Mouse (Mus musculus) megakaryocyte-erythroid progenitor cell, adult 5-6 weeks (primary cell): ENCODE measurements around the gene Olfr1221. TPM values are rescaled to one million over a fixed set of nuclear protein-coding genes. Genes with fewer than 3 reads are reported as not detected.
"Not testable (repeated sequence)": the region's sequence is repeated elsewhere in the genome, so short reads cannot be mapped to it uniquely, and the experiment has no call there.

Source experiments
- ATAC-seq: replicated peaks from 2 replicates; pipeline ENCODE4 v1.8.0; 2016; ENCODE audit warnings: mild to moderate bottlenecking, inconsistent platforms; ENCODE audit not compliant: severe bottlenecking, poor library complexity, low FRiP score, low TSS enrichment
- total RNA-seq, 2 experiments: library from RNA; stranded (forward) in 1 of 2; stranded (reverse) in 1 of 2; fragments of 200-1000, 215-1000 nt in 1 of 2; fragments of >200 nt in 1 of 2; fragmentation: Nextera tagmentation in 1 of 2; gene quantifications; 2 replicates each; pipeline ENCODE4 v1.2.3; 2014 to 2017

Olfr1221 gene
- total RNA-seq (2014; fragmentation: Nextera tagmentation), result not detected in 2 replicates
- not detected in 2 replicates for total RNA-seq (2017)

GRCm38 (mm10) chr2:89117183-89117582, at the start of gene Olfr1221:
Gene Olfr1221, minus strand, starts transcription at chr2:89117283.
- ATAC-seq, result no peak

- ATAC-seq, result not testable (repeated sequence)
These were observed 47.6 kb upstream of the Olfr1221 start for GRCm38 (mm10) chr2:89164711-89165110.

- ATAC-seq, result not testable (repeated sequence)
These were observed 46.9 kb upstream of the Olfr1221 start, which contains the start of gene Olfr1224-ps1 for GRCm38 (mm10) chr2:89163991-89164390. Gene Olfr1224-ps1, minus strand, starts transcription at chr2:89164091.

DNA sequence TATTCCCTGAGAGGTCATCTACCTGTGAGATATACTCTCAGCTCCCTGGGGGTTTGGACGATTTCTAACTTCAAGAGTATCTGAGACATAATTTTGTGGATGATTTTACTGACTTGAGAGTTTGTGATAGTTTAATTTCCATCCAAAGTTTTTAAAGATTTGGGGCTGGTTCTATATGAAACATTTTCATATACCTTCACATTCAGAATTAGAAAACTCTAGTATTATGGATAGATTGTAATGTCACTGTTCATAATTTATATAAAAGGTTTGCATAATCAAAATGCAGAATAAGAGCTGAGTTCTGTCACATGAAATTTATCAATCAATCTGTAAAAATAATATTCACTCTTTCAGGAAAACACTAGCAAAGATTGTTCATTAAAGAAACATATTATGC, 34.4 kb upstream of the Olfr1221 start, which contains the start of gene Olfr1223:
Gene Olfr1223 (minus strand): TSS at position 101 of the 400 bp plus-strand sequence.
- no peak for ATAC-seq

DNA sequence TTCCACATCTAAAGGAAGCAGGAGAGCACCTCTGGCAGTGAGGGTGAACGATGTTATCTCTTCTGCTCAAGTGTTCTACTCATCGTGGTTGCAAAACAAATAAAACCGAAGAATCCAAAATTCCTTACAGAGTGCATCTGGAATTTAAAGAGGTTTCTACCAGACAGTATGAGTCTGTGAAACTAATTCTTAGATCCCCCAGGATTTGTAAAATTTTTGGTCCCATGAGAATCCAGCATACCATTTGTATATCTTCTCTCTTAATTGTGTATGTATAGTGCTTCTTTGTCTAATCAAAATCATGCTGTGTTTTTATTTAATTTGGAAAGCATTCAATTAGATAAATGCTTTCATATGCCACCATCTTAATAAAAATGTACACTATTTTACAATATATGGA, 15.9 kb upstream of the Olfr1221 start, which contains the start of gene Olfr1222:
Gene Olfr1222 (minus strand): TSS at position 101 of the 400 bp plus-strand sequence.
- no peak for ATAC-seq

DNA sequence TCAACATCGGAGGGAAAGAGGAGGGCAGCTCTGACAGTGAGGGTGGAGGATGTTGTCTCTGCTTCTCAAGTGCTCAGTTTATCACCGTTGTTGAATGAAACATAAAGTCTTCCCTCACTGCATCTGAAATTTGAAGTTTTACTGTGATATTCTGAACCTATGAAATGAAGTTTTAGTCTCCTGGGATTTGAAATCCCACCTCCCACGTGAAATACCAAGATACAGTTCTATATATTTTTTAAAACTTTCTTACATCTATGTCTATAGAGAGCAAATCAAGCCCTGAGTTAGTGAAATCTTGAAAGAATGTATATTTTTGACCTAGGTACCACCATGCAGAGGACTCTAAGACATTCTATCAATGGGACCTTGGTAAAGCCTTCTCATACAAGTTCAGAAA, 10.3 kb downstream of the Olfr1221 start, which contains the start of gene Olfr1220:
Gene Olfr1220 (minus strand): TSS at position 101 of the 400 bp plus-strand sequence.
- ATAC-seq, result no peak

DNA sequence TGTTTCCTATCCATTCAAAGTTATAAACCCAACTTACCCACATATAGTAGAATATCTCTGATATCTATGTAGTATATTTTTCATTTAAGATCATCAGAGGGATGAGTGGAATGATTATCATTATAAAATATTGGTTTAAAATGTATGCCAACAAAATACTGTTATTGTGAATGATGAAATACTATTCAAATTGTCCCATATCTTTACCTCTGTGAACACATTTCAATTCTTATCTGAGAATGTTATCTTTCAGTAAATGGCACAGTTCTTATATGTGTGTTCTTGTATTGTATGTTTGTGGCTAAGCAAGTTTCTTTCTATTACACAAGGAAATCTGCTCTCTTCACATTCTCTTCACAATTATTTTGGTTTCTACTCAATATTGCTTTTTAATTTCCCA, 11.4 kb downstream of the Olfr1221 start:
- ATAC-seq, result no peak

GRCm38 (mm10) chr2:89093848-89094247, 23.2 kb downstream of the Olfr1221 start:
- ATAC-seq, result no peak

DNA sequence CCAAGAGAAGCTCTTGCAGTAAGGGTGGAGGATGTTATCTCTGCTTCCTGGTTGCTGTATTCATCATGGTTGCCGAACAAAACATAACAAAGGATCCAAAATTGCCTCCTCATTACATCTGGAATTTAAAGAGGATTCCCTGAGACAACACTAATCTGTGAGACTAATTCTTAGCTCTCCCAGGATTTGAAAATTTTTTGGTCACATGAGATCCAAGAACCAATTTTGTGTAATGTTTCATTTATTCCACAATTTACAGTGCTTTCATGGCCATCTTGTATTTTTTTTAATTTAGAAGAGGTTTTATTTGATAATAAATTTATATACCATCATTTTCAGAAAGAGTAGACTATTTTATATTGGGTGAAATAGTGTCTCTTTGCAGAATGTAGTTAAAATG, 33.7 kb downstream of the Olfr1221 start, which contains the start of gene Olfr1219:
Gene Olfr1219 (minus strand): TSS at position 101 of the 400 bp plus-strand sequence.
- no peak for ATAC-seq

DNA sequence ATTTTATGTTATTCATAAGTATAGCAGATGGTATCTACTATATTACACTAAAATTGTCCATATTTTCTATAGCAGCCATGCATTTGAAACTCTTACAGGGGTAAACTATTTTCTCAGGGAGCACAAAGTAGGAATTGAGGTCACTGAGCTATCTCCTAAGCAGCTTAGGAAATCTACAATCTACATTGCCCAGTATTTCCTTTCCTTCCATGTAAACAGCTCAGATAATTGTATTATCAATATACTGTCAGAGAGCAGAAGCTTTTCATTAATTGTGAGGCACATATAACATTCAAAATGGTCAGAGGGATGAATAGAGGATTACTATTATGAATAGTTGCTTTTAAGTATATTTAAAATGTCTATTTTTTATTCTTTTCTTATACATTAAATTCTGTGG, 35.6 kb downstream of the Olfr1221 start:
- ATAC-seq, result no peak

DNA sequence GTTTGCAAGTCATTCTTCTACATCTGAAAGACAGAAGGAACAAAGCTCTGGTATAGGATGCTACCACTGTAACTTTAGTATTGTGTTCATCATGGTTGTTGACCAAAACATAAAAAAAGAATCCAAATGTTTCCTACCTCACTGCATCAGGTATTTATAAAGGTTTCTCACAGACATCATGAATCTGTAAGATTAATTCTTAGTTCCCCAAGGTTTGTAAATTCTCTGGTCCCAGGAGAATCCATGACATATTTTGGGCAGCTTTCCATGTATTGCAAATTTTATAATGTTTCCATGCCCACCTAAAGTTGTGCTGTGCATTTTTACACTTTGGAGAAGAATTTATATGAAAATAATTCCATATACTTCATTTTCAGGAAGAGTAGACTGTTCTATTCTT, 56.0 kb downstream of the Olfr1221 start, which contains the start of gene Olfr1218:
Gene Olfr1218 (minus strand): TSS at position 101 of the 400 bp plus-strand sequence.
- no peak for ATAC-seq

Other genes starting within 250 kb of the Olfr1221 start
- not detected in 2 replicates for gene Olfr1208, start 215.0 kb downstream of the Olfr1221 start, total RNA-seq (2014; fragmentation: Nextera tagmentation)
- gene Olfr1208, start 215.0 kb downstream of the Olfr1221 start, total RNA-seq (2017), result not detected in 2 replicates
- gene Olfr1209, start 202.1 kb downstream of the Olfr1221 start, total RNA-seq (2014; fragmentation: Nextera tagmentation), result not detected in 2 replicates
- gene Olfr1209, start 202.1 kb downstream of the Olfr1221 start, total RNA-seq (2017), result not detected in 2 replicates
- gene Olfr1211, start 179.2 kb downstream of the Olfr1221 start, total RNA-seq (2014; fragmentation: Nextera tagmentation), result not detected in 2 replicates
- not detected in 2 replicates for gene Olfr1211, start 179.2 kb downstream of the Olfr1221 start, total RNA-seq (2017)
- not detected in 2 replicates for gene Olfr1212, start 163.3 kb downstream of the Olfr1221 start, total RNA-seq (2014; fragmentation: Nextera tagmentation)
- not detected in 2 replicates for gene Olfr1212, start 163.3 kb downstream of the Olfr1221 start, total RNA-seq (2017)
- not detected in 2 replicates for gene Gm13762, start 137.0 kb downstream of the Olfr1221 start, total RNA-seq (2014; fragmentation: Nextera tagmentation)
- gene Gm13762, start 137.0 kb downstream of the Olfr1221 start, total RNA-seq (2017), result not detected in 2 replicates
- not detected in 2 replicates for gene Olfr1214, start 124.6 kb downstream of the Olfr1221 start, total RNA-seq (2014; fragmentation: Nextera tagmentation)
- not detected in 2 replicates for gene Olfr1214, start 124.6 kb downstream of the Olfr1221 start, total RNA-seq (2017)
- gene Olfr1215, start 110.3 kb downstream of the Olfr1221 start, total RNA-seq (2014; fragmentation: Nextera tagmentation), result not detected in 2 replicates
- gene Olfr1215, start 110.3 kb downstream of the Olfr1221 start, total RNA-seq (2017), result not detected in 2 replicates
- gene Olfr1216, start 98.9 kb downstream of the Olfr1221 start, total RNA-seq (2014; fragmentation: Nextera tagmentation), result not detected in 2 replicates
- gene Olfr1216, start 98.9 kb downstream of the Olfr1221 start, total RNA-seq (2017), result not detected in 2 replicates
- gene Olfr1217, start 85.2 kb downstream of the Olfr1221 start, total RNA-seq (2014; fragmentation: Nextera tagmentation), result not detected in 2 replicates
- not detected in 2 replicates for gene Olfr1217, start 85.2 kb downstream of the Olfr1221 start, total RNA-seq (2017)
- gene Olfr1218, start 56.1 kb downstream of the Olfr1221 start, total RNA-seq (2014; fragmentation: Nextera tagmentation), result not detected in 2 replicates
- not detected in 2 replicates for gene Olfr1218, start 56.1 kb downstream of the Olfr1221 start, total RNA-seq (2017)
- gene Olfr1219, start 33.8 kb downstream of the Olfr1221 start, total RNA-seq (2014; fragmentation: Nextera tagmentation), result not detected in 2 replicates
- gene Olfr1219, start 33.8 kb downstream of the Olfr1221 start, total RNA-seq (2017), result not detected in 2 replicates
- gene Olfr1220, start 10.4 kb downstream of the Olfr1221 start, total RNA-seq (2014; fragmentation: Nextera tagmentation), result not detected in 2 replicates
- not detected in 2 replicates for gene Olfr1220, start 10.4 kb downstream of the Olfr1221 start, total RNA-seq (2017)
- gene Olfr1222, start 15.8 kb upstream of the Olfr1221 start, total RNA-seq (2014; fragmentation: Nextera tagmentation), result not detected in 2 replicates
- not detected in 2 replicates for gene Olfr1222, start 15.8 kb upstream of the Olfr1221 start, total RNA-seq (2017)
- gene Olfr1223, start 34.3 kb upstream of the Olfr1221 start, total RNA-seq (2014; fragmentation: Nextera tagmentation), result not detected in 2 replicates
- not detected in 2 replicates for gene Olfr1223, start 34.3 kb upstream of the Olfr1221 start, total RNA-seq (2017)
- gene Olfr1224-ps1, start 46.8 kb upstream of the Olfr1221 start, total RNA-seq (2014; fragmentation: Nextera tagmentation), result not detected in 2 replicates
- not detected in 2 replicates for gene Olfr1224-ps1, start 46.8 kb upstream of the Olfr1221 start, total RNA-seq (2017)
- not detected in 2 replicates for gene Olfr1225, start 57.4 kb upstream of the Olfr1221 start, total RNA-seq (2014; fragmentation: Nextera tagmentation)
- not detected in 2 replicates for gene Olfr1225, start 57.4 kb upstream of the Olfr1221 start, total RNA-seq (2017)
- not detected in 2 replicates for gene Olfr1226, start 82.8 kb upstream of the Olfr1221 start, total RNA-seq (2014; fragmentation: Nextera tagmentation)
- not detected in 2 replicates for gene Olfr1226, start 82.8 kb upstream of the Olfr1221 start, total RNA-seq (2017)
- gene Olfr1228, start 136.8 kb upstream of the Olfr1221 start, total RNA-seq (2014; fragmentation: Nextera tagmentation), result not detected in 2 replicates
- gene Olfr1228, start 136.8 kb upstream of the Olfr1221 start, total RNA-seq (2017), result not detected in 2 replicates
- not detected in 2 replicates for gene Olfr1229, start 170.7 kb upstream of the Olfr1221 start, total RNA-seq (2014; fragmentation: Nextera tagmentation)
- gene Olfr1229, start 170.7 kb upstream of the Olfr1221 start, total RNA-seq (2017), result not detected in 2 replicates
- gene Olfr1230, start 180.0 kb upstream of the Olfr1221 start, total RNA-seq (2014; fragmentation: Nextera tagmentation), result not detected in 2 replicates
- not detected in 2 replicates for gene Olfr1230, start 180.0 kb upstream of the Olfr1221 start, total RNA-seq (2017)
- not detected in 2 replicates for gene Olfr1231, start 189.8 kb upstream of the Olfr1221 start, total RNA-seq (2014; fragmentation: Nextera tagmentation)
- not detected in 2 replicates for gene Olfr1231, start 189.8 kb upstream of the Olfr1221 start, total RNA-seq (2017)
- not detected in 2 replicates for gene Olfr1232, start 212.4 kb upstream of the Olfr1221 start, total RNA-seq (2014; fragmentation: Nextera tagmentation)
- gene Olfr1232, start 212.4 kb upstream of the Olfr1221 start, total RNA-seq (2017), result not detected in 2 replicates
- gene Olfr1233, start 225.1 kb upstream of the Olfr1221 start, total RNA-seq (2014; fragmentation: Nextera tagmentation), result not detected in 2 replicates
- not detected in 2 replicates for gene Olfr1233, start 225.1 kb upstream of the Olfr1221 start, total RNA-seq (2017)
- not detected in 2 replicates for gene Olfr1234, start 247.6 kb upstream of the Olfr1221 start, total RNA-seq (2014; fragmentation: Nextera tagmentation)
- not detected in 2 replicates for gene Olfr1234, start 247.6 kb upstream of the Olfr1221 start, total RNA-seq (2017)